Mouse (Mus musculus): ENCODE results near the gene Pgrmc1.
"Not testable (repeated sequence)": the region's sequence is repeated elsewhere in the genome, so short reads cannot be mapped to it uniquely, and the experiment has no call there.

The Pgrmc1 gene

DNA sequence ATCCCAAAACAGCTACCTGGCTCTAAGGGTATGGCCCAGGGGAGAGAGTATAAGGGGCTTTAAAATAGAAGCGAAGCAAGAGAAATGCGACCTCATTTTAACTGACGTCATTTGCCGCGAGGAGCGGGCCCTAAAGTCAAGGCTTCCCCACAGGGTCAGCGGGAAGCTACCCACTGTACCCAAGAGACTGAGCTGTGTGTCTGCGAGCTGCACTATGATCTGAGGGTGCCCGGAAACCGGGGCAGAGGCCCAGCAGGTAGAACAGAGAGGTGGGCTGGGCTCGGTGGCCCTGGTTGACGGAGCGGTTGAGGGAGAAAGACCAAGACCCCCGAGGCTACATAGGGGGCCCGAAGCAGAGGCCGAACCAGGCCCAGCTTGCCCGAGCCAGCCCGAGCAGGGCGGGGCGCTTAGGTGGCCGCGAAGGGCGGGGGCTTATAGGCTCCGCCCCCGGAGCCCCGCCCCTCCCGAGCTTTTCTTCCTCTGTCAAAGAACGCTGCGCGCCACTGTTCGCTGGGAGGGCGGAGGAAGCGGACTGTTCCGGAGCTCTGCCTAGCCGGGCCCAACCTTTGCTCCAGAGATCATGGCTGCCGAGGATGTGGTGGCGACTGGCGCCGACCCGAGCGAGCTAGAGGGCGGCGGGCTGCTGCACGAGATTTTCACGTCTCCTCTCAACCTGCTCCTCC lies at the start of gene Pgrmc1:
TSS of gene Pgrmc1 (plus strand) at position 500 of the 683 bp plus-strand sequence.
- peak; percentile 84 for DNase-seq (ENCODE audit: low spot score)

- no peak for DNase-seq (ENCODE audit: low spot score)
Measured at GRCm38 (mm10) chrX:36548798-36549197, 49.2 kb upstream of the Pgrmc1 start.

DNA sequence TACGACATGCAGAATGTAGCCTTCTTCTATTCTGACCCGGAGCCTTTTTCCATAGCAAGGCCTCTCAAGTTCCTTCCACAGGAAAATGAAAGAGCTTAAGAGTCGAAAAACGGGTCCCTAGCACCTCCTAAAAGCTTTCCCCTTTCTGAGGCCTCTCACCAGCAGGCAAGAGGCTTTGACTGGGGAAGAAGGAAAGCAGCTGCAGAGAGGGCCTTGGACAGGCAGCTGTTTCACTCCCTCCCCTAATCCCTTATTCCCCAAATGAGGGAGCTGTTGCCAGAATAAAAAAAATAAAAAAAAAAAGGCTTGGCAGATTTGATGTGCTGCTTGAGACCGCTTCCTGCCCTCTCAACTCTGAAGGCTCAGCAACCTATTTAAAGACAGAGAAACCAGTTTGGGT lies 47.1 kb upstream of the Pgrmc1 start:
- peak; percentile 59 for DNase-seq (ENCODE audit: low spot score)

DNA sequence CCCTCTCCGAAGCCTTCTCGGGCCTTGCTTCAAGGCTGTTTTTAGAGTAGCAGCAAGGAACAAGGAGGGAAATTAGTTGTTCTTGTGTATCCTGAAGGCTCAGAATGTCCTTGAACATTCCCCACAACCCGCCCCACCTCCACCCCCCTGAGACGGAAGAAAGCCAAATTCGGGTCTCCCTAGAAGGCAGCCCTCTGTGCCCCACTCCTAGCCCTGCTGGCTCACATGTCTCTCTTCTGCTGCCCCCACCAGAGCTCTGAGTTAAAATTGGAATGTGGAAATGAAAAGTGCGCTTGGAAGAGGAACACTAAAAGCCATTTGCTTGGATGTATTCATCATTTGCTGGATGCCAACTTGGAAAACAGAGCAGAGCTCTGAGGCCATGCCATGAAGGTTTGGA lies 46.7 kb upstream of the Pgrmc1 start:
- DNase-seq (ENCODE audit: low spot score) = peak; percentile 4

DNA sequence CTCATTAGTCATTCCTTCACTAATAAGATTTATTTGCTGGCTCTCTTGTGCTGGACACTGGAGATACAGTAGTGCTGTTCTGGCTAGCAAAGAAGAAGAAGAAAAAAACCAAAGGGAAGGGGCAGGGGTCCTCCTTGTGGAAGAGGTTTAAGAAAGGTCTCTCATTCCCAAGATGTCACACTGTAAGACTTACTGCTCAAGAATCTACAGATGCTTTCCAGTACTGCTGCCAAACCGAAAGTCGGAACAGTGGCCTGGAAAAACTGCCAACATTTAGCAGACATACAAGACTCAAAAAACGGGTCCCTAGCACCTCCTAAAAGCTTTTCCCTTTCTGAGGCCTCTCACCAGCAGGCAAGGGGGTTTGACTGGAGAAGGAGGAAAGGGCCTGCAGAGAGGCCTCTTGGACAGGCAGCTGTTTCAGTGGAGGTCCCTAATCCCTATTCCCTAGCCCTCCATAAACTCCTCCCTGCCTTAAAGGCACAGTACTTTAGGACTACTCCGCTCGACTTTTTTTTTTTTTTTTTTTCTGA lies 45.9 kb upstream of the Pgrmc1 start:
- DNase-seq (ENCODE audit: low spot score) = peak; percentile 60

DNA sequence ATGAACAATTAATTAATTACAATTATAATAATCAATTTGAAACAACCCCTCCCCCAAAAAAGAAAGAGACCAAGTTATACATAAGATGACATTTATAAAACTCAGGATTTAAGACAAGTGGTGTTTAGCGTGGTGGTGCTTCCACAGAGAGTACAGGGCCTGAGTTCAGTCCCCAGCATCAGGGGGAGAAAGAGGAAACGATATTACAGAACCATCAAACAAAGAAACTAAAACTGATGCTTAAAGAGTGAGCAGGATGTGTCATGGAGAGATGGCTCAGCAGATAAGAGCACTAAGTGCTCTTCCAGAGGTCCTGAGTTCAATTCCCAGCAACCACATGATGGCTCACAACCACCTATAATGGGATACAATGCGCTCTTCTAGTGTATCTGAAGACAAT lies 45.3 kb upstream of the Pgrmc1 start:
- DNase-seq (ENCODE audit: low spot score) = no peak

DNA sequence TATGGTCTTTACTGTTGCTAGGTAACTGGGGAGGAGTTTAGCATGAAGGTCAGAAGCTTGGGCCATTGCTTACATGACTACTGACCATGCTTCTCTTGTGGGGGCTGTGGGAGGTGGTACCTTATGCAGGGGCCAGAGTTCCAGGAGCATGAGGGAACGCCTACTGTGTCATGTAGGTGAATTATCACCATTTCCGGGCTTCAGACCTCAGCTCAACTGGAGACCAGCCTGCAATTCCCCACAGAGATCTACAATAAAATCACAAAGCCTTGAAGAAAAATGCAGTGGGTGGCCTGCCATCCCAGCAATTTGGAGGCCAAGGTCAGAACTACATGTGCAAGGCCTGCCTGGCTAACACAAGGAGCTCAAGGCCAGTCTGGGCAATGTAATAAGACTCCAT lies 42.8 kb upstream of the Pgrmc1 start:
- DNase-seq (ENCODE audit: low spot score) = peak; percentile 27

- DNase-seq (ENCODE audit: low spot score) = no peak
Measured at GRCm38 (mm10) chrX:36560170-36560569, 37.8 kb upstream of the Pgrmc1 start.

DNA sequence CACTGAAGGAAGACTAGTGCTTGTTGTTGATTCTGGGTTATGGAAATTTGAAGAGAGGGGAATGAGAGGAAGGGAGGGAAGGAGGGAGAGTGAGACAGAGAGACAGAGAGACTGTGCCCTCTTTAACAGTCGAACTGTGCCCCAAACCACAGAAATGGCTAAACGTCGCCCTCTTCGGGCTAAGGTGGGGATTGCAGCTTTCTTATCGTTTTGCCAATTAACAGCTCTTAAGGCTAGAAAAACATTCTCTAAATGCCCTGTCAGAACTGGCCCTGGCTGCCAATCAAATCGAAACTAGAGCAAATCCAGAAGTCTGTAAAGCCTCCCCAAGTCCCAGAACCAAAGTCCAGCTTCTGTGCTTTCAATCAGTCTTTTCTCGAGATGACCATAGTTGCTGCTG lies 36.4 kb upstream of the Pgrmc1 start:
- peak; percentile 19 for DNase-seq (ENCODE audit: low spot score)

- no peak for DNase-seq (ENCODE audit: low spot score)
Measured at GRCm38 (mm10) chrX:36562079-36562478, 35.9 kb upstream of the Pgrmc1 start.

DNA sequence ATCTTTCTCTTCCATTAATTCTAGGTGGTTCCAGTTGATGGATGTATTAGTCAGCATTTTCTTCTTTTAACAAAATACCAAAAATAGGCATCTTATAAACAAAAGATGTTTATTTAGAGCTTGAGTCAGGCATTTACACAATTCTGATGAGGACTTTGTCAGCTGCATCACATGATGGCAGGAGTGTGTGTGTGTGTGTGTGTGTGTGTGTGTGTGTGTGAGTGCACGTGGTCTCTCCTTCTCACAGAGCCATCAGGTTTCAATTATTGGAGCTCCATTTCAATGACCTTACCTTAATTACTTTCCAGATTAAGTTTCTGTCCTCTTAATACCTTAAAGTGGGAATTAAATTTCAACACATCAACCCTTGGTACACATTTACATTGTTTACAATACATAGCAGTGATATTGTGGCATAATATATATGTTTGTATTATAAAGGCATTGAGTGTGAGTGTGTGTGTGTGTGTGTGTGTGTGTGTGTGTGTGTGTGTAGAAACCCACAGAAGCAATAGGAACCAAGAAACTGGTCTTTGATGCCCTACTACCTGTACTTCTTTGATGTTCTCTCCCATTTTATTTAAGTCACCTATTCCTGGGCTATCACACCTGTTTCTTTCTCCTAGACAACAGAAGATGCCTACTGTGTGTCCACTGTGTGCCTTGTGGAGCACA lies 11.2 kb upstream of the Pgrmc1 start:
- no peak for DNase-seq (ENCODE audit: low spot score)

- DNase-seq (ENCODE audit: low spot score) = no peak
Measured at GRCm38 (mm10) chrX:36587304-36588209, 10.4 kb upstream of the Pgrmc1 start.

DNA sequence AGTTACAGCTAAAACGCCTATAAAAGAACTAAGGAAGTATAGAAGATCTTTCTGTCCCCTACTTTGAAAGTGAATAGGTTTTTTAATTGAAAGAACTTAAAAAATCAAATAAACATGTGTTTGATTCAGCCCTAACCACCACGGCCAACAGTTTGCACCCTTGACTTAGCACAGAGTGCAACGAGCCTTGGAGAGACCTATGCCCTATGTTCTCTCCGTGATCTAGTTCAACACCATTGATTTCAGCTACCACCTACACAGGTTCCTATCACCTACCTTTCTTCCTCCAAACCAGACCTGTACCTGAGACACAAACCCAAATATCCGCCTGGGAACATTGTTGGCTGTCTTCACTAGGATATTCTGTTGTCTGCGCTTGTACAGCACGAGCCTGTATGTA lies 7.7 kb upstream of the Pgrmc1 start:
- no peak for DNase-seq (ENCODE audit: low spot score)

DNA sequence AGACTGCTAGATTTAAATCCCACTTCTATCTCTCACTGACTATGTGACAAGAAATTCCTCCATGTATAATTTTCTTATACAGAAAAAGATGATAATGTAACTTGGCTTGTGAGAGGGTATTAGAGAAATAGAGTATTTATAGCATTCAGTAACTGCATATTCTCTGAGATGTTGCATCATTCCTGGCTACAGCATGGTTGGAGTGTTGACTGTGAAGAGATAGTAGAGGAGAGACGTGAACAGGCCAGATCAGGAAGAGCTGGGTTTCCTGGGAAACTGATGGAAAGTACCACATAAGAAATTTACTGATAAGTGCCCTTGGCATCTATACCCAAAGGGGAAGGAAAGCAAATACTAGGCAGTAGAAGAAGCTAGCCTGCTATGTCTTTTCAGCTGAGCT lies 6.9 kb upstream of the Pgrmc1 start:
- no peak for DNase-seq (ENCODE audit: low spot score)

GRCm38 (mm10) chrX:36591539-36591938 lies 6.5 kb upstream of the Pgrmc1 start:
- no peak for DNase-seq (ENCODE audit: low spot score)

GRCm38 (mm10) chrX:36595247-36595646 lies 2.8 kb upstream of the Pgrmc1 start:
- DNase-seq (ENCODE audit: low spot score) = no peak

DNA sequence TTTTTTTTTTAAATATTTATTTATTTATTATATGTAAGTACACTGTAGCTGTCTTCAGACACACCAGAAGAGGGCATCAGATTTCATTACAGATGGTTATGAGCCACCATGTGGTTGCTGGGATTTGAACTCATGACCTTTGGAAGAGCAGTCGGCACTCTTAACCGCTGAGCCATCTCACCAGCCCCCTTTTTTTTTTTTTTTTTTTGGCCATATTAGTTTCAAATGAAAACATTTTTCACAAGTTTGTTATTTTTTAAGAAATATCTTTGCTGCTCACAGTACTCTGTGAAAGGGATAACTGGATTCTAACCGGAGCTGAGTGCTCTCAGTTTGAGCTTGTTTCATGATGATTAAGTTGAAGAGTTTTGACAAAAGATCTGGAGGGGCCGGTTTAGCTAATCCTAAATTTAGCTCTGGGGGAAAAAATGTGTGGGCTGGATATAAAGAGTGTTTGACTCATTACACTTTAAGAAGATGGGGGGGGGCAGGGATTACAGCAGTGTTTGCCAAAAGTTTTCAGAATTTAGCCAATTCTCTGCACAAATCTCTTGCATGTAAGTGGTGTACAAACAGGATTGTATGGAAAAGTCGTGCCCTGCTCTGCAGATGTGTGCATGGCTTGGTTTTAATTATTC lies 1.4 kb upstream of the Pgrmc1 start:
- DNase-seq (ENCODE audit: low spot score) = not testable (repeated sequence)

DNA sequence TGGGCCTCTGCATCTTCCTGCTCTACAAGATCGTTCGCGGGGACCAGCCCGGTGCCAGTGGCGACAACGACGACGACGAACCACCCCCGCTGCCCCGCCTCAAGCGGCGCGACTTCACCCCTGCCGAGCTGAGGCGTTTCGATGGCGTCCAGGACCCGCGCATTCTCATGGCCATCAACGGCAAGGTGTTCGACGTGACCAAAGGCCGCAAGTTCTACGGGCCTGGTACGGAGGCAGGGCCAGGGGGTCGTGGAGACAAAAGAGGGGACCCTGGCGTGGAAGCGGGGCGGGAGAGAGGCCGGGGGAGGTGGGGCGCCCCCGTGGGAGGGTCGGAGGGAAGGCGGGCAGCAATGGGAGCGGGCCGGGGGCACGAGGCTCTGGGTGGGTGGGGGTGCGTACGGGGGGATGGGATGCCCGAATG lies 394 bp downstream of the Pgrmc1 start:
- DNase-seq (ENCODE audit: low spot score) = no peak

GRCm38 (mm10) chrX:36598861-36599344 lies 897 bp downstream of the Pgrmc1 start:
- DNase-seq (ENCODE audit: low spot score) = peak; percentile 4

- no peak for DNase-seq (ENCODE audit: low spot score)
Measured at GRCm38 (mm10) chrX:36599656-36600055, 1.6 kb downstream of the Pgrmc1 start.

DNA sequence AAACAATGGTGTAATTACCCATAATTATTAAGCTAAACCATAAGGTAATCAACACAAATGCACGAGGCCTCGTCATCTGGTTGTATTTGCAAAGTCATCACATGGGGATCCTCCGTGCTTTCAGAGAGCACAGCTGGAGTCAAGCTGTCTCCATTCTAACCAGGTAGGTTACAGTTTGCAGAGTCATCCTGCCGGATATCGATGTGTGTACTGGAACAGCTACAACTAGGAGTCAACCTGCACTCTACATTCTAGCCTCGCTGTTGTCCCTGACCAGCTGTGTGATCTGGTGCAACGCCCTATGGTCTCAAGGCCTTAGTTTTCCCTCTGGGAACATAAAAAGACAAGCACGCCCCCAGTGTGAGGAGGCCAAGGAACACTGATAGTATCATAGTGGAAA lies 2.1 kb downstream of the Pgrmc1 start:
- peak; percentile 31 for DNase-seq (ENCODE audit: low spot score)

DNA sequence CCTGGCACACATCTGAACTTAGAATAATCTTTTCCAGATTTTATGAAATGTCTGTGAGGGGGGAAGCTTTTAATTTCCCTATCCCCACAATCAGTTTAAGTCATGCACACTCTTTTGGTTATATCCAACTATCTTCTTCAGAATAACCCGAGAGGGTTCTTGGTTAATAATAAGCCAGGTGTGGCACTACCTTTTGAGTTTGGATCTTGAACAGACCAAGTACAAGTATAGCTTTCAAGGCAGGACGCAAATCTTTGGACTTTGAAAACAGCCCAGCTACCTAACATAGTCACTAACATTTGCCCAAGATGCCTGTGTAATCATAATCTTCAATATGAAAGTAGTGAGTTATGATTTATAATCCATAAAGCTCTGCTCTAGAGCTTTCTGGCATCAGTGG lies 4.9 kb downstream of the Pgrmc1 start:
- DNase-seq (ENCODE audit: low spot score) = no peak

All from testis, postnatal 14 days (tissue).